Mouse (Mus musculus) lung, adult 2 months (tissue): Measurements from ENCODE around the gene Pcna.

ENCODE experiments used
- CTCF ChIP-seq: fragments of 200-500 bp; IDR thresholded peaks from 2 replicates; pipeline ENCODE4 v1.5.1; 2011; ENCODE audit warnings: mild to moderate bottlenecking, low read length, control low read depth; ENCODE audit not compliant: insufficient read depth
- POLR2A ChIP-seq: fragments of 200-500 bp; IDR thresholded peaks from 2 replicates; pipeline ENCODE4 v1.6.1; 2011; ENCODE audit warnings: low read depth, mild to moderate bottlenecking, control low read depth, low read length, borderline replicate concordance; ENCODE audit errors: extremely low read depth

- TF ChIP-seq POLR2A (no peak), CTCF (no peak)
These were observed 45.1 kb upstream of the Pcna start for GRCm38 (mm10) chr2:132298250-132298649.
